Mouse (Mus musculus) adipose tissue, adult 10 weeks (tissue): ENCODE data around the gene Zfp961. TPM values are rescaled to one million over a fixed set of nuclear protein-coding genes. Genes with fewer than 3 reads are reported as not detected.

Experiments
- polyA plus RNA-seq: library from polyadenylated mRNA; stranded (reverse); fragments of 350-450 nt; fragmentation: Illumina TruSeq; extraction: RNeasy Lipid Tissue Mini Kit (QIAGEN cat#74804); gene quantifications from one replicate; pipeline ENCODE4 v1.2.3, GENCODE M21; 2014; ENCODE audit warnings: low read depth, low replicate concordance

Gene Zfp961
- polyA plus RNA-seq = 12.9 TPM

DNA sequence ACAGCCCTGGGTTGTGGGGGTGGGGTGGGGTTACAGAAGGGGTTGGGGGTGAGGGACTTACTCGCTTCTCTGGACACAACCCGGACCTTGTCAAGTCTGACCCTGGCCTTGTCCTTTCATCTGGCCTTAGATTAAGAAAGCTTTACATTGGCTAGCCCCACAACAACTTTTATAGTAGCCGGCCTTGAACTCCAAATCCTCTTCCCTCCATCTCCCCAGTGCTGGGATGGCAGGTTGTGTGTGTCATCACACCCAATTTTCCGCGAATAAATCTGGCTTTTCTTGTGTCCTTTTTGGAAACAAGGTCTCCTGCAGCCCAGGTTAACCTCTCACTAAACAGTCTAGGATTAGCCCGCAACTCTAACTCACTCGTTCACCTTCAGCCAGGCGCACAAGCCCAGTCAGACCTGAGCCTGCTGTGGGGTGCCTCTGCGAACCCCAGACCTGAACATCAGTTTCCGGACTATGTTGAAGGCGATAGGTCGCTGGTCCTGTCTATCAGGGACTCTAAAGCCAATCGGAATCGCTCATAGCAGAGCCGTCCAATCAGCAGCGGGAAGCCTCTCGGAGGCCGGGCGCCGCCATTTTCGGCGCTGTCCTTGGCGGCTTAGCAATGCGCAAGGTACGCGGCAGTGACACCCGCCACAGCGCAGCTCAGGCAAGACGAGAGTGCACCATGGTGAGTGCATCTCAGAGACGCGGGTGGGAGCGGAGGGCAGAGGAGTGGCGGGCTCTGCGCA lies at the start of gene Zfp961:
Zfp961 (plus strand) TSS at position 557 of the 740 bp plus-strand sequence.

DNA sequence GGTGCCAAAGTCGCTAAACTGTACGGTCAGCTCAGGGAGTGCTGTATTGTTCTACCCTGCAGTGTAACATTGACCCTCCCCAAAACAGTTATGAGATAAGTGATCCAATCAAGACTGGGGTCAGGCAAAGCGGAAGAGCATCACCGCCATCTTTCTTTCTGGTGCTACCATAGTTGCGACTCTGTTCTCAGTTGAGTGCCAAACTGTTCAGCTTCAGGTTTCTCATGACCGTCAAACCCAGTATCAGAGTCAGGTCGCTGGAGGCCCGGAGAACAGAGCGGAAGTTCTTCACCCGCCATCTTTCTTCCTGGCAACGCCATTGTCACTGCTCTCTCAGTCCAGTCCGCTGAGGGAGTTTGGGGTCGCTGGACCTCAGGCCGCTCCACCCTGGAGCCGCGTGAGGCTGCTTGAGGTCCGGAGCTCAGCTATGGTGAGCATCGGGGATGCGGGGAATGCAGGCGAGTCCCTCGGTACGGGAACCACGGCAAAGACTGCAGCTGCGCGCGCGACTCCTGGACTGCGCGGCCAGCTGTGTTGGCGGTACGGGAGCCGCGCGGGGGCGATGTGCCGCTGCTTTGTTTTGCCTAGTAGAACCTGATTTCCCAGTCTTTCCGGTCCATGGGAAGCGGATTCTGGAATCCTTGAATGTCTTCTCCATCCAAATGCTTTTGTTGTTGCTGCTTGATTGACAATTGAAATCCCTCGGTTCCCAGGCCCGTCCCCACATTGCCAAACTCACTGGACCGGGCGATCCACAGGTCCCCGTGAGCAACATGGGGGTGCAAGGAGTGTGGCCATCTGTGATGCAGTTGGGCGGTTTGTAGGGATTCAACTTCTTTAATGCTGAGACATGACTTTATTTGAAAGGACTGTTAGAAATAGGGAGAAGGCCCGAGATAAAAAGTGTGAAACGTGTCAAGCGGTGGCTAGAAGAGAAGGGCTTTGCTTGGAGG lies 42.3 kb upstream of the Zfp961 start, which contains the start of the genes Zfp882 and Zfp617:
Zfp882 (plus strand) TSS at position 300 of the 953 bp plus-strand sequence.
Zfp617 (plus strand) TSS at position 327 of the 953 bp plus-strand sequence.

DNA sequence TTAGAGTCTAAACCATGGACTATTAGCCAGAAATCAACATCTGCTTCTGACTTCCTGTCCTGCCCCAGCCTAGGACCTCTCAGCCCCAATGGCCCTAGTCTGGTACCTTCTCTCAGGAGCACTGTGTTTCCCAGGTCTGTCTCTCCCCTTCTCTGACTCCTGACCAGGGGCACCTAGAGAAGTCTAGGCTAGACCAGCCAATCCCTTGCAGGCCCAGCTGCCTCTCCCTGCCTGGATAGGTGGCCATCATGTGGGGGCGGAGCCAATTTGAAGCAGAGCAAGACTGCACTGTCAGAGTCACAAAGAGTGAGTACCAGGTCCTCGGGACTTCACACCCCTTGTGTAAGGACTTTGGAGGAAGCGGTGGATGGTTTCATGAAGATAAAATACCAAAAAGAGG lies 58.6 kb downstream of the Zfp961 start, which contains the start of gene Cyp4f18:
Cyp4f18 (minus strand) TSS at position 154 of the 400 bp plus-strand sequence.

DNA sequence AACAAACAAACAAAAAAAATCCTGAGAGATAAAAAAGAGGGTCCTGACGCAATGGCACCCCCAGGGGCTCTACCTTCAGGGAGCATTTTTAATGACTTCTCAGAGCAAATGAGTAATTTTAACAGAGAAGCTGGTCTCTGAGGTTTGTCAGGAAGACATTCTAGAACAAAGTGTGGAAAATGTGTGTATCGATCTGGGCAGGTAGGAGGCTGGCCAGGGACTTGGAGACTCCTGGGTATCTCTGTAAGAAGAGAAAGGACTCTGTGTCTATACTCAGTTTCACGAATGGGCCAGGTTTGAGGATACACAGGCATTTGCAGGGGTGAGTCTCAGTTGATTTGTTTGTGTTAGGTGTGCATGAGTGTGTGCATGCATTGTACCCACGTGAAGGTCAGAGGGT lies 90.1 kb downstream of the Zfp961 start, which contains the start of gene Olfr372:
Olfr372 (plus strand) TSS at position 301 of the 400 bp plus-strand sequence.

Other genes starting within 250 kb of the Zfp961 start
- 5.7 TPM for gene B3gnt3, start 249.2 kb upstream of the Zfp961 start, polyA plus RNA-seq
- 5.7 TPM for gene Fcho1, start 225.3 kb upstream of the Zfp961 start, polyA plus RNA-seq
- gene Zfp709, start 69.0 kb upstream of the Zfp961 start, polyA plus RNA-seq = 6.1 TPM
- 2.9 TPM for gene Zfp882, start 42.4 kb upstream of the Zfp961 start, polyA plus RNA-seq
- 16.8 TPM for gene Zfp617, start 42.4 kb upstream of the Zfp961 start, polyA plus RNA-seq
- gene Cyp4f18, start 58.6 kb downstream of the Zfp961 start, polyA plus RNA-seq = 4.9 TPM
- not detected for gene Olfr372, start 90.2 kb downstream of the Zfp961 start, polyA plus RNA-seq
- not detected for gene Olfr373, start 132.1 kb downstream of the Zfp961 start, polyA plus RNA-seq
- gene Olfr374, start 156.0 kb downstream of the Zfp961 start, polyA plus RNA-seq = not detected
- 141 TPM for gene Tpm4, start 183.9 kb downstream of the Zfp961 start, polyA plus RNA-seq
- gene Rab8a, start 210.2 kb downstream of the Zfp961 start, polyA plus RNA-seq = 56.7 TPM
- gene Hsh2d, start 238.6 kb downstream of the Zfp961 start, polyA plus RNA-seq = 0.17 TPM